Mouse (Mus musculus): Measurements from ENCODE around the gene Lrrc56. TPM values are rescaled to one million over a fixed set of nuclear protein-coding genes. Genes with fewer than 3 reads are reported as not detected.
"Not testable (repeated sequence)": the region's sequence is repeated elsewhere in the genome, so short reads cannot be mapped to it uniquely, and the experiment has no call there.

Gene Lrrc56
- polyA plus RNA-seq, 1 experiment from 2014 or later: 8.8 TPM

GRCm38 (mm10) chr7:141229702-141230101 lies 35.7 kb downstream of the Lrrc56 start:
- WGBS: 67% methylated on average over 6 of the region's 6 CpGs
- H3K27ac ChIP-seq (ENCODE audit: low read depth, low read length): no peak overlapping the region
- ATAC-seq (ENCODE audit: low FRiP score): no peak

GRCm38 (mm10) chr7:141230570-141230969 lies 36.6 kb downstream of the Lrrc56 start:
- H3K4me2 ChIP-seq: no peak overlapping the region
- 95% methylated on average over 4 of the region's 4 CpGs for WGBS

More at GRCm38 (mm10) chr7:141229702-141230101, 35.7 kb downstream of the Lrrc56 start:
- Histone ChIP-seq H3K9ac (ENCODE audit: low read length) (peak overlapping the region; percentile 94), H3K9me3 (ENCODE audit: control insufficient read depth, low read length) (no peaks in the 10 kb centered on the region), H3K27me3 (ENCODE audit: control insufficient read depth, insufficient read depth, low read length) (no peaks in the 10 kb centered on the region), H3K4me2 (peak overlapping the region; percentile 98), H3K36me3 (ENCODE audit: control insufficient read depth, insufficient read depth, low read length) (peaks cover 16% of the 10 kb centered on the region; the same call in 1 of the 2 replicates), H3K4me3 (ENCODE audit: low read depth, low read length) (peak overlapping the region; percentile 99), H3K4me1 (ENCODE audit: control insufficient read depth, insufficient read depth, low read length) (peaks cover 11% of the 10 kb centered on the region)
- DNase-seq (ENCODE audit: low spot score, missing footprints): peak; percentile 47

GRCm38 (mm10) chr7:141231111-141231510 lies 37.2 kb downstream of the Lrrc56 start:
- Histone ChIP-seq H3K27ac (ENCODE audit: low read depth, low read length) (no peak overlapping the region), H3K36me3 (ENCODE audit: control insufficient read depth, insufficient read depth, low read length) (peaks cover 21% of the 10 kb centered on the region), H3K4me2 (no peak overlapping the region), H3K9me3 (ENCODE audit: control insufficient read depth, low read length) (no peaks in the 10 kb centered on the region), H3K4me1 (ENCODE audit: control insufficient read depth, insufficient read depth, low read length) (peaks cover 11% of the 10 kb centered on the region), H3K4me3 (ENCODE audit: low read depth, low read length) (no peak overlapping the region), H3K9ac (ENCODE audit: low read length) (no peak overlapping the region), H3K27me3 (ENCODE audit: control insufficient read depth, insufficient read depth, low read length) (no peaks in the 10 kb centered on the region)
- 96% methylated on average over 3 of the region's 3 CpGs for WGBS
- ATAC-seq (ENCODE audit: low FRiP score) (no peak), DNase-seq (ENCODE audit: low spot score, missing footprints) (no peak)

More at GRCm38 (mm10) chr7:141230570-141230969, 36.6 kb downstream of the Lrrc56 start:
- Histone ChIP-seq H3K9ac (ENCODE audit: low read length) (no peak overlapping the region), H3K27me3 (ENCODE audit: control insufficient read depth, insufficient read depth, low read length) (no peaks in the 10 kb centered on the region), H3K4me1 (ENCODE audit: control insufficient read depth, insufficient read depth, low read length) (peaks cover 11% of the 10 kb centered on the region), H3K4me3 (ENCODE audit: low read depth, low read length) (no peak overlapping the region), H3K9me3 (ENCODE audit: control insufficient read depth, low read length) (no peaks in the 10 kb centered on the region), H3K36me3 (ENCODE audit: control insufficient read depth, insufficient read depth, low read length) (peaks cover 21% of the 10 kb centered on the region), H3K27ac (ENCODE audit: low read depth, low read length) (no peak overlapping the region)
- ATAC-seq (ENCODE audit: low FRiP score): no peak
- no peak for DNase-seq (ENCODE audit: low spot score, missing footprints)

- Histone ChIP-seq H3K27me3 (ENCODE audit: control insufficient read depth, insufficient read depth, low read length) (no peaks in the 10 kb centered on the region), H3K9ac (ENCODE audit: low read length) (no peak overlapping the region), H3K9me3 (ENCODE audit: control insufficient read depth, low read length) (no peaks in the 10 kb centered on the region), H3K4me2 (no peak overlapping the region), H3K4me1 (ENCODE audit: control insufficient read depth, insufficient read depth, low read length) (peaks cover 11% of the 10 kb centered on the region), H3K4me3 (ENCODE audit: low read depth, low read length) (no peak overlapping the region), H3K36me3 (ENCODE audit: control insufficient read depth, insufficient read depth, low read length) (peaks cover 21% of the 10 kb centered on the region), H3K27ac (ENCODE audit: low read depth, low read length) (no peak overlapping the region)
- no peak for ATAC-seq (ENCODE audit: low FRiP score)
- 89% methylated on average over 9 of the region's 10 CpGs for WGBS
- DNase-seq (ENCODE audit: low spot score, missing footprints): peak; percentile 26
Observed at GRCm38 (mm10) chr7:141231551-141231950, 37.6 kb downstream of the Lrrc56 start.

- not testable (repeated sequence) for H3K27ac ChIP-seq (ENCODE audit: low read depth, low read length); H3K4me3 ChIP-seq (ENCODE audit: low read depth, low read length); H3K9ac ChIP-seq (ENCODE audit: low read length); H3K9me3 ChIP-seq (ENCODE audit: control insufficient read depth, low read length); DNase-seq (ENCODE audit: low spot score, missing footprints); ATAC-seq (ENCODE audit: low FRiP score); H3K4me2 ChIP-seq; H3K4me1 ChIP-seq (ENCODE audit: control insufficient read depth, insufficient read depth, low read length); H3K27me3 ChIP-seq (ENCODE audit: control insufficient read depth, insufficient read depth, low read length)
- peaks cover 28% of the 10 kb centered on the region for H3K36me3 ChIP-seq (ENCODE audit: control insufficient read depth, insufficient read depth, low read length)
- WGBS: 92% methylated on average over 4 of the region's 4 CpGs
Observed at GRCm38 (mm10) chr7:141250486-141250885, 56.5 kb downstream of the Lrrc56 start.

GRCm38 (mm10) chr7:141256159-141256558 lies 62.2 kb downstream of the Lrrc56 start:
- H3K9me3 ChIP-seq (ENCODE audit: control insufficient read depth, low read length): no peaks in the 10 kb centered on the region
- H3K27me3 ChIP-seq (ENCODE audit: control insufficient read depth, insufficient read depth, low read length): no peaks in the 10 kb centered on the region
- H3K9ac ChIP-seq (ENCODE audit: low read length): no peak overlapping the region
- no peak overlapping the region for H3K27ac ChIP-seq (ENCODE audit: low read depth, low read length)
- peaks cover 55% of the 10 kb centered on the region for H3K36me3 ChIP-seq (ENCODE audit: control insufficient read depth, insufficient read depth, low read length)
- H3K4me3 ChIP-seq (ENCODE audit: low read depth, low read length): no peak overlapping the region
- ATAC-seq (ENCODE audit: low FRiP score) (no peak), DNase-seq (ENCODE audit: low spot score, missing footprints) (no peak)
- 95% methylated on average over 10 of the region's 10 CpGs for WGBS
- H3K4me1 ChIP-seq (ENCODE audit: control insufficient read depth, insufficient read depth, low read length): no peaks in the 10 kb centered on the region
- no peak overlapping the region for H3K4me2 ChIP-seq

MicroRNAs encoded within 50 kb of the gene (microRNA counts, 519-probe panel; counts per million panel counts)
- 5,194 counts per million, percentile 62 among the panel's probes with 10 or more counts for microRNA mmu-miR-210

Small RNAs within 50 kb of the gene (microRNA-seq; reads per million reads assigned to microRNA genes)
- gene Mir210: 1,014 reads per million, percentile 78 among the genes with 10 or more reads in this experiment

Other genes starting within 250 kb of the Lrrc56 start
- 0.20 TPM in 1 of 2 replicates, not detected in the other for gene Ifitm5, start 243.9 kb upstream of the Lrrc56 start, polyA plus RNA-seq (2014; fragmentation: Nextera tagmentation; extraction: Ambion mirVana)
- gene Gm45717, start 238.2 kb upstream of the Lrrc56 start, polyA plus RNA-seq (2014; fragmentation: Nextera tagmentation; extraction: Ambion mirVana): not detected in 2 replicates
- 198 and 207 TPM in 2 replicates for gene Ifitm2, start 238.2 kb upstream of the Lrrc56 start, polyA plus RNA-seq (2014; fragmentation: Nextera tagmentation; extraction: Ambion mirVana)
- gene Ifitm1, start 226.9 kb upstream of the Lrrc56 start, polyA plus RNA-seq (2014; fragmentation: Nextera tagmentation; extraction: Ambion mirVana): 8.0 and 9.5 TPM in 2 replicates
- 13.5 and 14.0 TPM in 2 replicates for gene Ifitm3, start 183.4 kb upstream of the Lrrc56 start, polyA plus RNA-seq (2014; fragmentation: Nextera tagmentation; extraction: Ambion mirVana)
- gene Ifitm6, start 176.2 kb upstream of the Lrrc56 start, polyA plus RNA-seq (2014; fragmentation: Nextera tagmentation; extraction: Ambion mirVana): not detected in 2 replicates
- not detected in 2 replicates for gene Gm17387, start 165.0 kb upstream of the Lrrc56 start, polyA plus RNA-seq (2014; fragmentation: Nextera tagmentation; extraction: Ambion mirVana)
- 18.8 and 19.5 TPM in 2 replicates for gene B4galnt4, start 133.1 kb upstream of the Lrrc56 start, polyA plus RNA-seq (2014; fragmentation: Nextera tagmentation; extraction: Ambion mirVana)
- 0.82 and 0.84 TPM in 2 replicates for gene Pkp3, start 115.9 kb upstream of the Lrrc56 start, polyA plus RNA-seq (2014; fragmentation: Nextera tagmentation; extraction: Ambion mirVana)
- gene Sigirr, start 93.6 kb upstream of the Lrrc56 start, polyA plus RNA-seq (2014; fragmentation: Nextera tagmentation; extraction: Ambion mirVana): 1.2 and 1.8 TPM in 2 replicates
- 0.12 TPM in 1 of 2 replicates, not detected in the other for gene Ano9, start 76.4 kb upstream of the Lrrc56 start, polyA plus RNA-seq (2014; fragmentation: Nextera tagmentation; extraction: Ambion mirVana)
- 68.6 and 70.7 TPM in 2 replicates for gene Ptdss2, start 71.8 kb upstream of the Lrrc56 start, polyA plus RNA-seq (2014; fragmentation: Nextera tagmentation; extraction: Ambion mirVana)
- 54.6 and 56.7 TPM in 2 replicates for gene Rnh1, start 21.3 kb upstream of the Lrrc56 start, polyA plus RNA-seq (2014; fragmentation: Nextera tagmentation; extraction: Ambion mirVana)
- 86.1 and 103 TPM in 2 replicates for gene Hras, start 152 bp upstream of the Lrrc56 start, polyA plus RNA-seq (2014; fragmentation: Nextera tagmentation; extraction: Ambion mirVana)
- gene Lmntd2, start 19.9 kb downstream of the Lrrc56 start, polyA plus RNA-seq (2014; fragmentation: Nextera tagmentation; extraction: Ambion mirVana): 2.1 and 2.5 TPM in 2 replicates
- 33.5 and 38.3 TPM in 2 replicates for gene Rassf7, start 21.7 kb downstream of the Lrrc56 start, polyA plus RNA-seq (2014; fragmentation: Nextera tagmentation; extraction: Ambion mirVana)
- gene Phrf1, start 34.6 kb downstream of the Lrrc56 start, polyA plus RNA-seq (2014; fragmentation: Nextera tagmentation; extraction: Ambion mirVana): 59.6 and 78.3 TPM in 2 replicates
- gene Irf7, start 72.3 kb downstream of the Lrrc56 start, polyA plus RNA-seq (2014; fragmentation: Nextera tagmentation; extraction: Ambion mirVana): 0.81 and 1.4 TPM in 2 replicates
- gene Cdhr5, start 82.6 kb downstream of the Lrrc56 start, polyA plus RNA-seq (2014; fragmentation: Nextera tagmentation; extraction: Ambion mirVana): not detected in 2 replicates
- gene Sct, start 85.0 kb downstream of the Lrrc56 start, polyA plus RNA-seq (2014; fragmentation: Nextera tagmentation; extraction: Ambion mirVana): 1.1 TPM in 2 replicates
- gene Drd4, start 97.8 kb downstream of the Lrrc56 start, polyA plus RNA-seq (2014; fragmentation: Nextera tagmentation; extraction: Ambion mirVana): 0.14 and 0.17 TPM in 2 replicates
- 61.6 and 66.9 TPM in 2 replicates for gene Deaf1, start 133.5 kb downstream of the Lrrc56 start, polyA plus RNA-seq (2014; fragmentation: Nextera tagmentation; extraction: Ambion mirVana)
- 31.4 and 34.4 TPM in 2 replicates for gene Tmem80, start 133.6 kb downstream of the Lrrc56 start, polyA plus RNA-seq (2014; fragmentation: Nextera tagmentation; extraction: Ambion mirVana)
- 0.97 and 1.3 TPM in 2 replicates for gene Eps8l2, start 144.7 kb downstream of the Lrrc56 start, polyA plus RNA-seq (2014; fragmentation: Nextera tagmentation; extraction: Ambion mirVana)
- gene Taldo1, start 198.0 kb downstream of the Lrrc56 start, polyA plus RNA-seq (2014; fragmentation: Nextera tagmentation; extraction: Ambion mirVana): 386 and 400 TPM in 2 replicates
- gene Gatd1, start 220.0 kb downstream of the Lrrc56 start, polyA plus RNA-seq (2014; fragmentation: Nextera tagmentation; extraction: Ambion mirVana): 34.0 and 36.1 TPM in 2 replicates
- gene Cend1, start 235.3 kb downstream of the Lrrc56 start, polyA plus RNA-seq (2014; fragmentation: Nextera tagmentation; extraction: Ambion mirVana): 5.8 and 5.9 TPM in 2 replicates
- 31.2 and 31.9 TPM in 2 replicates for gene Slc25a22, start 243.7 kb downstream of the Lrrc56 start, polyA plus RNA-seq (2014; fragmentation: Nextera tagmentation; extraction: Ambion mirVana)
- 7.4 and 7.8 TPM in 2 replicates for gene Pidd1, start 249.9 kb downstream of the Lrrc56 start, polyA plus RNA-seq (2014; fragmentation: Nextera tagmentation; extraction: Ambion mirVana)

Measured in midbrain, embryonic 11.5 days (tissue).